Mouse (Mus musculus): ENCODE measurements around the gene Elmod3. TPM values are rescaled to one million over a fixed set of nuclear protein-coding genes. Genes with fewer than 3 reads are reported as not detected.

The Elmod3 gene
- total and polyA plus RNA-seq, 2 experiments from 2014 or later = 17.6 to 21.9 TPM

DNA sequence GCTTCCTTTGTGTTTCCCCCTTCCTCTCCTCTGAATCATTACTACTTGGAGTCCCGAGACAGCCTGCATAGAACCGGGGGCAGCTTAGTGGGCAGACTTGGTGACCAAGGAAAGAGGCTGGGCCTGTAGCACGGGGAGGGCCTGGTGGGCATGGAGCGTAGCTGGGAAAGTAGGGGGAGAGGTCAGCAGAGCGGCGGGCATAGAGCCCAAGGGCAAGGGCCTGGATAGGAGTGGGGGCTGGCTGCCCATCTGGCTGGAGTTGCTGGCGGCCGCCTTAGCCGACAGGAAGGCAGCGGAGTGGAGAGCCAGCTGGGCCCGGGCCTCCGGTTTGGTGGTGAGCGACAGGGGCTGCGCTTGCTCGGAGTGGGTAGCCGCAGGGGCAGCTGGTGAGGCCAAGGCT, 29.1 kb upstream of the Elmod3 start:
- no peak for ATAC-seq (ENCODE audit: insufficient read depth, low read depth)
- H3K4me3 ChIP-seq (ENCODE audit: low read depth, low read length) = no peak overlapping the region
- no peak overlapping the region for H3K4me2 ChIP-seq (ENCODE audit: low read depth, low read length)
- DNase-seq (ENCODE audit: low spot score) = no peak
- no peak overlapping the region for H3K27ac ChIP-seq (ENCODE audit: low read depth)
- TF ChIP-seq EP300 (IDR thresholded peaks at IDR 0.05; ENCODE audit: low read depth) (no peak), CTCF (IDR thresholded peaks at IDR 0.05; ENCODE audit: low read depth) (no peak)
- H3K9me3 ChIP-seq (replicated peaks; ENCODE audit: control insufficient read depth, low read length) = no peaks in the 10 kb centered on the region
- no peak overlapping the region for H3K9ac ChIP-seq (replicated peaks; ENCODE audit: low read depth, low read length)
- peaks cover 48% of the 10 kb centered on the region for H3K36me3 ChIP-seq (replicated peaks; ENCODE audit: control insufficient read depth, insufficient read depth, low read length)
- no peaks in the 10 kb centered on the region for H3K4me1 ChIP-seq (ENCODE audit: control insufficient read depth, insufficient read depth)
- no peaks in the 10 kb centered on the region for H3K27me3 ChIP-seq (ENCODE audit: control insufficient read depth, insufficient read depth, low read length)
- WGBS = 85% methylated on average over 16 of the region's 16 CpGs

DNA sequence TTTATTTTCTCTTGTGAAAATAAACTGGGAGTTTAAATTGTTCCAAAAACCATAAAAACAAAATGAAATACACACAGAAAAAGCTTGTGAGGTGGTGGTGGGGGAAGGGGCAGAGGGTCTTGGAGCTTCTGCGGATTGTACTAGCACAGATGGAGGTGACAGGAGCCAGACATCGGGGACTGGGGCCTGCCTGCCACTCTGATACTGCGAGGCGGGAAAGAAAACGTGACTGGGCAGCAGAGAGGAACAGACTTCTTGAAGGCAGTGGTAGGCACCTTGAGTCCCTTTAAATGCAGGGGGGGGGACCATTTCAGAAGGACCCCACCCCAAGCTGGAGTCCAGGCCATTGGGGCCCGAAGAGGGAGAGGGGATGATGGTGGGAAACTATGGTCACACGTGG, 28.2 kb upstream of the Elmod3 start:
- ATAC-seq (ENCODE audit: insufficient read depth, low read depth) (no peak), DNase-seq (ENCODE audit: low spot score) (no peak)
- Histone ChIP-seq H3K27me3 (ENCODE audit: control insufficient read depth, insufficient read depth, low read length) (no peaks in the 10 kb centered on the region), H3K27ac (ENCODE audit: low read depth) (no peak overlapping the region), H3K4me3 (ENCODE audit: low read depth, low read length) (no peak overlapping the region), H3K9ac (replicated peaks; ENCODE audit: low read depth, low read length) (no peak overlapping the region), H3K9me3 (replicated peaks; ENCODE audit: control insufficient read depth, low read length) (no peaks in the 10 kb centered on the region), H3K4me2 (ENCODE audit: low read depth, low read length) (no peak overlapping the region), H3K36me3 (replicated peaks; ENCODE audit: control insufficient read depth, insufficient read depth, low read length) (peaks cover 39% of the 10 kb centered on the region), H3K4me1 (ENCODE audit: control insufficient read depth, insufficient read depth) (no peaks in the 10 kb centered on the region)
- no peak for TF ChIP-seq EP300 (IDR thresholded peaks at IDR 0.05; ENCODE audit: low read depth)
- TF ChIP-seq CTCF (IDR thresholded peaks at IDR 0.05; ENCODE audit: low read depth) = no peak
- WGBS = 73% methylated on average over 7 of the region's 7 CpGs

DNA sequence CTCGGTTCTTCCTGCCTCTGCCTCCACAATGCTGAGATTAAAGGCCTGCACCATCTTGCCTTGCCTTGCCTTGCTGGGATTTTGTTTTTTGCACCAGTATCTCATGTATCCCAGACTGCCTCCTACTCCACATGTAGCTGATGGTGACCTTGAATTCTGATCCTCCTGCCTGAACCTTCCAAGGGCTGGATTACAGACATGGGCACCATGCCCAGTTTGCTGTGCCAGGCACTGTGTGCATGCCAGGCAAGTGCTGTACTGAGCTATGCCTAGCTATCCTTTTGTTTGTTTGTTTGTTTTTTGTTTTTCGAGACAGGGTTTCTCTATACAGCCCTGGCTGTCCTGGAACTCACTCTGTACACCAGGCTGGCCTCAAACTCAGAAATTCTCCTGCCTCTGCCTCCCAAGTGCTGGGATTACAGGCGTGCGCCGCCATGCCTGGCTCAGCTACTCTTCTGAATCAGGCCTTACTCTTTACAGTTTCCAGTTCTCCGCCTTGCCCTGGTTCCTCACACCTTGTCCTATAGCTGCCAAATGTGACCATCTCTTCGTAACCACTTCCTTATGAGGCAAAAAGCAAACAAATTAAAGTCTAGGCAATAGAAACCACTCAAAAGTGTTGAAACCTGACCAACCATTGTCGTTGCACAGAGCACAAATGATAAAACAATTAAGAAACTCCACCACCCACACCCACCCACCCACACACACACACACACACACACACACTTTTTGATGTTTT, 25.6 kb upstream of the Elmod3 start:
- no peaks in the 10 kb centered on the region for H3K27me3 ChIP-seq (ENCODE audit: control insufficient read depth, insufficient read depth, low read length)
- 87% methylated on average over 8 of the region's 8 CpGs for WGBS
- no peaks in the 10 kb centered on the region for H3K4me1 ChIP-seq (ENCODE audit: control insufficient read depth, insufficient read depth)
- H3K27ac ChIP-seq (ENCODE audit: low read depth) = no peak overlapping the region
- DNase-seq (ENCODE audit: low spot score) (no peak), ATAC-seq (ENCODE audit: insufficient read depth, low read depth) (no peak)
- no peak overlapping the region for H3K4me2 ChIP-seq (ENCODE audit: low read depth, low read length)
- TF ChIP-seq EP300 (IDR thresholded peaks at IDR 0.05; ENCODE audit: low read depth) = no peak
- TF ChIP-seq CTCF (IDR thresholded peaks at IDR 0.05; ENCODE audit: low read depth) = no peak
- no peak overlapping the region for H3K9ac ChIP-seq (replicated peaks; ENCODE audit: low read depth, low read length)
- peaks cover 14% of the 10 kb centered on the region; the same call in 1 of the 2 replicates for H3K36me3 ChIP-seq (replicated peaks; ENCODE audit: control insufficient read depth, insufficient read depth, low read length)
- no peaks in the 10 kb centered on the region for H3K9me3 ChIP-seq (replicated peaks; ENCODE audit: control insufficient read depth, low read length)
- H3K4me3 ChIP-seq (ENCODE audit: low read depth, low read length) = no peak overlapping the region

DNA sequence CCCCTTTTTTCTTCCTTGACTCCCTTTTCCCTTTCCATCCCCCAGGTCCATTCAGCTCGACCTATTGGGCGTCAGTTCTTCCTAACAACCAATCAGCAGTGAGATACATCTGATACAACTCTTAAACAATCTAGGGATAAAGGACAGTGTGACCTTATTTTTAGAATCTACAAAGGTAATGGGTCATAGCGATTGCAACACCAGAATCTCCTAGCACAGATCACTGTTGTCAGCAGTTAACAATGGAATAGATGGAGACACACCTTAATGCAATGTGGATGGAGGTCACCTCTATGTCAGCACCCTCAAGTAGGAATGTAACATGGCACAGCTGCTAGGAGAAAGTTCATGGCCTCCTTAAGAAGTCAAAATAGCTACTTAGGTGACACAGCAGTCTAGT, 24.7 kb upstream of the Elmod3 start:
- Histone ChIP-seq H3K4me3 (ENCODE audit: low read depth, low read length) (no peak overlapping the region), H3K4me2 (ENCODE audit: low read depth, low read length) (no peak overlapping the region), H3K4me1 (ENCODE audit: control insufficient read depth, insufficient read depth) (no peaks in the 10 kb centered on the region), H3K9ac (replicated peaks; ENCODE audit: low read depth, low read length) (no peak overlapping the region), H3K36me3 (replicated peaks; ENCODE audit: control insufficient read depth, insufficient read depth, low read length) (peaks cover 12% of the 10 kb centered on the region; the same call in 1 of the 2 replicates), H3K27me3 (ENCODE audit: control insufficient read depth, insufficient read depth, low read length) (no peaks in the 10 kb centered on the region), H3K9me3 (replicated peaks; ENCODE audit: control insufficient read depth, low read length) (no peaks in the 10 kb centered on the region), H3K27ac (ENCODE audit: low read depth) (no peak overlapping the region)
- no peak for DNase-seq (ENCODE audit: low spot score)
- TF ChIP-seq EP300 (IDR thresholded peaks at IDR 0.05; ENCODE audit: low read depth) (no peak), CTCF (IDR thresholded peaks at IDR 0.05; ENCODE audit: low read depth) (no peak)
- ATAC-seq (ENCODE audit: insufficient read depth, low read depth) = no peak
- 37% methylated on average over 3 of the region's 3 CpGs for WGBS

DNA sequence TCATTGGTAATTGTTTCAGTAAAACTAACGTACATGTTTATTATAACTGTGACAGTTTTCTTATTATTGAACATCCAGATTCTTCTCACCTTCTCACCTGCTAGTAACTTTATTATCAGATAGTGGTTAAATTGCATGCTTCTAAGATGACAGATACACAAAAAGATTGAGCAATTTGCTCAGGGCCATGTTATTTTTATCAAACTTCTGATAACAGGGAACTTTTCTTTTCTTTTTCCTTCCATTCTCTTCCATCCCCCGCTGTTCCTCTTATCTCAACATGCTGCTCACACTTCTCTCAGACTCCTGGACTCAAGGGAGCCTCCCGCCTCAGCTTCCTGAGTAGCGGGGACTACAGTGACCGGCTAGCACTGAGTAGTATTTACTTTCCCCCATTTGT, 22.7 kb upstream of the Elmod3 start:
- WGBS = 50% methylated on average over 5 of the region's 5 CpGs
- H3K27ac ChIP-seq (ENCODE audit: low read depth) = no peak overlapping the region
- no peaks in the 10 kb centered on the region for H3K36me3 ChIP-seq (replicated peaks; ENCODE audit: control insufficient read depth, insufficient read depth, low read length)

More for the DNA sequence above, 22.7 kb upstream of the Elmod3 start:
- DNase-seq (ENCODE audit: low spot score) = no peak
- Histone ChIP-seq H3K9ac (replicated peaks; ENCODE audit: low read depth, low read length) (no peak overlapping the region), H3K4me1 (ENCODE audit: control insufficient read depth, insufficient read depth) (peaks cover 5% of the 10 kb centered on the region), H3K4me3 (ENCODE audit: low read depth, low read length) (no peak overlapping the region), H3K27me3 (ENCODE audit: control insufficient read depth, insufficient read depth, low read length) (no peaks in the 10 kb centered on the region), H3K9me3 (replicated peaks; ENCODE audit: control insufficient read depth, low read length) (no peaks in the 10 kb centered on the region), H3K4me2 (ENCODE audit: low read depth, low read length) (no peak overlapping the region)
- no peak for ATAC-seq (ENCODE audit: insufficient read depth, low read depth)
- TF ChIP-seq CTCF (IDR thresholded peaks at IDR 0.05; ENCODE audit: low read depth) (no peak), EP300 (IDR thresholded peaks at IDR 0.05; ENCODE audit: low read depth) (no peak)

Measured in heart, postnatal 0 days (tissue).